Mouse (Mus musculus) naive thymus-derived CD4-positive, alpha-beta T cell, adult 2 months (primary cell): ENCODE data around the gene Mrpl42.

Experiments
- DNase-seq: peaks from one replicate; pipeline ENCODE4 v3.0.0-alpha.2; 2011; ENCODE audit warnings: low read depth

Mrpl42 gene

GRCm38 (mm10) chr10:95515293-95515931 is 13.7 kb upstream of the Mrpl42 start:
- DNase-seq: peak; percentile 57

- peak; percentile 94 for DNase-seq
Observed at GRCm38 (mm10) chr10:95514656-95515292, 13.0 kb upstream of the Mrpl42 start, which contains the start of gene Ube2n. Gene Ube2n (plus strand): TSS chr10:95515145.

GRCm38 (mm10) chr10:95513768-95514556 is 12.2 kb upstream of the Mrpl42 start:
- peak; percentile 47 for DNase-seq

GRCm38 (mm10) chr10:95512635-95513034 is 10.9 kb upstream of the Mrpl42 start:
- no peak for DNase-seq

- no peak for DNase-seq
Observed at GRCm38 (mm10) chr10:95509263-95509662, 7.5 kb upstream of the Mrpl42 start.

GRCm38 (mm10) chr10:95508793-95509192 is 7.1 kb upstream of the Mrpl42 start:
- no peak for DNase-seq

- DNase-seq: no peak
Observed at GRCm38 (mm10) chr10:95508126-95508525, 6.4 kb upstream of the Mrpl42 start.

- DNase-seq: no peak
Observed at GRCm38 (mm10) chr10:95504341-95504740, 2.6 kb upstream of the Mrpl42 start.

GRCm38 (mm10) chr10:95503443-95504235 is 1.9 kb upstream of the Mrpl42 start:
- DNase-seq: no peak

- DNase-seq: no peak
Observed at GRCm38 (mm10) chr10:95501033-95501432, 707 bp downstream of the Mrpl42 start.

GRCm38 (mm10) chr10:95494268-95494667 is 7.5 kb downstream of the Mrpl42 start:
- no peak for DNase-seq

- peak; percentile 11 for DNase-seq
Observed at GRCm38 (mm10) chr10:95489653-95490052, 12.1 kb downstream of the Mrpl42 start.

- DNase-seq: no peak
Observed at GRCm38 (mm10) chr10:95477516-95477915, 24.2 kb downstream of the Mrpl42 start.

GRCm38 (mm10) chr10:95475923-95476322 is 25.8 kb downstream of the Mrpl42 start:
- peak; percentile 87 for DNase-seq

- DNase-seq: no peak
Observed at GRCm38 (mm10) chr10:95471889-95472547, 29.7 kb downstream of the Mrpl42 start.

- no peak for DNase-seq
Observed at GRCm38 (mm10) chr10:95471186-95471585, 30.6 kb downstream of the Mrpl42 start.

GRCm38 (mm10) chr10:95468894-95469293 is 32.8 kb downstream of the Mrpl42 start:
- no peak for DNase-seq

GRCm38 (mm10) chr10:95465485-95465896 is 36.2 kb downstream of the Mrpl42 start:
- DNase-seq: no peak

GRCm38 (mm10) chr10:95464527-95464926 is 37.2 kb downstream of the Mrpl42 start:
- no peak for DNase-seq

GRCm38 (mm10) chr10:95462231-95462630 is 39.5 kb downstream of the Mrpl42 start:
- DNase-seq: no peak

GRCm38 (mm10) chr10:95461053-95461553 is 40.6 kb downstream of the Mrpl42 start:
- no peak for DNase-seq
